Mouse (Mus musculus) central nervous system, embryonic 11.5 days (tissue): ENCODE measurements around the gene Agtr1a. TPM values are rescaled to one million over a fixed set of nuclear protein-coding genes. Genes with fewer than 3 reads are reported as not detected.

Experiments used
- polyA plus RNA-seq: library from polyadenylated mRNA; depleted of rRNA; stranded (reverse); fragments of >200 nt; gene quantifications from 2 replicates; pipeline ENCODE4 v1.2.3, GENCODE M21; 2012; rRNA removed

Gene Agtr1a
- 1.5 and 3.5 TPM in 2 replicates for polyA plus RNA-seq

GRCm38 (mm10) chr13:30336148-30336801 is at the start of gene Agtr1a:
TSS of gene Agtr1a (plus strand) at chr13:30336441.

Other genes starting within 250 kb of the Agtr1a start
- 2.6 and 3.5 TPM in 2 replicates for gene Mboat1, start 200.0 kb upstream of the Agtr1a start, polyA plus RNA-seq
- gene Uqcrfs1, start 208.9 kb downstream of the Agtr1a start, polyA plus RNA-seq: 146 and 147 TPM in 2 replicates